Mouse (Mus musculus) T-helper 2 cell (primary cell): Measurements from ENCODE around the gene Gadd45g.

Experiments used
- in situ Hi-C: fragments of 300-600 bp; cut with MboI, MseI; formaldehyde crosslinking; loops from one replicate; pipeline ENCODE4 v1.15.1; 2025; ENCODE audit warnings: high pct_unique_total_duplicates

Gadd45g gene

GRCm38 (mm10) chr13:51881271-51882128 is 35.0 kb downstream of the Gadd45g start:
- in situ Hi-C loops, result no loop called here

- in situ Hi-C loops, result no loop called here
Measured at GRCm38 (mm10) chr13:51882218-51882617, 35.7 kb downstream of the Gadd45g start.

GRCm38 (mm10) chr13:51884250-51884649 is 37.8 kb downstream of the Gadd45g start:
- in situ Hi-C loops, result no loop called here

GRCm38 (mm10) chr13:51885594-51885993 is 39.1 kb downstream of the Gadd45g start:
- in situ Hi-C loops, result no loop called here

GRCm38 (mm10) chr13:51886085-51886484 is 39.6 kb downstream of the Gadd45g start:
- in situ Hi-C loops, result no loop called here

- in situ Hi-C loops, result no loop called here
Measured at GRCm38 (mm10) chr13:51886723-51887122, 40.2 kb downstream of the Gadd45g start.

GRCm38 (mm10) chr13:51888426-51888825 is 41.9 kb downstream of the Gadd45g start:
- in situ Hi-C loops, result no loop called here

- in situ Hi-C loops, result no loop called here
Measured at GRCm38 (mm10) chr13:51891825-51892532, 45.5 kb downstream of the Gadd45g start.

GRCm38 (mm10) chr13:51897579-51897978 is 51.1 kb downstream of the Gadd45g start:
- in situ Hi-C loops, result no loop called here
